Comparison of ENCODE assay signal across 21 mouse cellular contexts in genomic region chr15:102216459-102217228, GRCm38 (mm10). TPM values are rescaled to one million over a fixed set of nuclear protein-coding genes. Genes with fewer than 3 reads are reported as not detected.
A peak's percentile ranks its signal among the peaks of the same experiment; 100 is the strongest.
DNase-seq lines count a peak whose midpoint lies in the region; ATAC-seq and TF ChIP-seq lines count a peak whose summit lies in the region.
"Had no signal": no experiment of that assay in that cellular context is flagged by ENCODE, and none has a peak within 500 bp of the region (broad histone marks: within the 10 kb centered on the region; RNA-seq: fewer than 3 reads in every experiment).

No protein-coding gene starts in this region.

- 71% methylated on average over 16 of the region's 16 CpGs for WGBS in heart, embryonic 14.5 days
- WGBS in lung, embryonic 14.5 days, result 73% methylated on average over 16 of the region's 16 CpGs

- intact Hi-C loops in heart, postnatal 36 days (cut with DNase I), result no loop called here
- intact Hi-C loops in gastrocnemius, postnatal 36 days (cut with DNase I), result no loop called here

- H3K4me3 ChIP-seq in heart, embryonic 14.5 days (ENCODE audit: control insufficient read depth in 1 of 2, insufficient read depth in 1 of 2, low read depth in 1 of 2, low read length in 2 of 2), result no peak overlapping the region
- no peak overlapping the region for H3K4me3 ChIP-seq in lung, embryonic 14.5 days (ENCODE audit: low read depth, low read length)
- H3K4me3 ChIP-seq: intestine, embryonic 15.5 days; myocyte had no signal

- 0 out of 2 replicates have a peak, but pooled peaks have one; percentile 12 for ATAC-seq in heart, embryonic 14.5 days (ENCODE audit: insufficient number of reproducible peaks, insufficient read depth, low FRiP score, low read depth)
- peak; percentile 21; the same call in 1 of the 2 replicates for ATAC-seq in lung, embryonic 14.5 days (ENCODE audit: insufficient read depth)
- 0 out of 2 replicates have a peak, but pooled peaks have one; percentile 26 for ATAC-seq in erythroblast, adult 5-6 weeks (replicated peaks; ENCODE audit: low FRiP score, poor library complexity, severe bottlenecking)
- ATAC-seq: activated CD4-positive, CD25-positive, alpha-beta regulatory T cell, adult 4 months had no signal

- H3K4me1 ChIP-seq in heart, embryonic 14.5 days (ENCODE audit: control insufficient read depth in 2 of 2, insufficient read depth in 2 of 2, low read length in 2 of 2), result peaks cover 0 to 2% of the 10 kb centered on the region in 2 experiments; a peak in 1 of 4 replicates
- no peaks in the 10 kb centered on the region for H3K4me1 ChIP-seq in lung, embryonic 14.5 days (ENCODE audit: insufficient read depth)
- H3K4me1 ChIP-seq: intestine, embryonic 15.5 days had no signal

- no peak overlapping the region for H3K4me2 ChIP-seq in heart, embryonic 14.5 days (ENCODE audit: low read length)
- no peak overlapping the region for H3K4me2 ChIP-seq in lung, embryonic 14.5 days
- H3K4me2 ChIP-seq: intestine, embryonic 15.5 days had no signal

- H3K27me3 ChIP-seq in heart, embryonic 14.5 days (ENCODE audit: control insufficient read depth, insufficient read depth, low read length), result no peaks in the 10 kb centered on the region
- H3K27me3 ChIP-seq in lung, embryonic 14.5 days (ENCODE audit: insufficient read depth, low read length), result no peaks in the 10 kb centered on the region
- H3K27me3 ChIP-seq: intestine, embryonic 15.5 days had no signal

- DNase-seq in heart, postnatal 36 days, result no peak
- DNase-seq in lung, embryonic 14.5 days, result no peak
- no peak for DNase-seq in lung, postnatal 25 days (ENCODE audit: low spot score)
- peak; percentile 75 for DNase-seq in ES-CJ7 (ENCODE audit: low read depth, low spot score)
- no peak for DNase-seq in layer of hippocampus, postnatal 25 days (ENCODE audit: extremely low spot score in 1 of 2, low spot score in 1 of 2)
- no peak for DNase-seq in gastrocnemius, postnatal 36 days
- DNase-seq: adrenal gland, postnatal 36 days; cerebellum, adult 9-10 months; embryo, embryonic 11 days; heart, postnatal 10 days; kidney, postnatal 10 days; lung, adult 2 months; retina, postnatal 1 day; thymus, postnatal 25 days had no signal

- H3K36me3 ChIP-seq in heart, embryonic 14.5 days (ENCODE audit: control insufficient read depth, insufficient read depth, low read length), result peaks cover 56% of the 10 kb centered on the region
- peaks cover 48% of the 10 kb centered on the region for H3K36me3 ChIP-seq in lung, embryonic 14.5 days (ENCODE audit: insufficient read depth)

- H3K9ac ChIP-seq in heart, embryonic 14.5 days (ENCODE audit: low read length), result no peak overlapping the region
- no peak overlapping the region for H3K9ac ChIP-seq in lung, embryonic 14.5 days
- H3K9ac ChIP-seq: intestine, embryonic 15.5 days had no signal

- TF ChIP-seq CTCF in lung, embryonic 14.5 days (IDR thresholded peaks at IDR 0.05; ENCODE audit: low read depth), result no peak

- H3K27ac ChIP-seq in heart, embryonic 14.5 days (replicated peaks in 1 of 2; ENCODE audit: control insufficient read depth in 1 of 2, insufficient read depth in 1 of 2, low read depth in 2 of 2, low read length in 2 of 2), result no peak overlapping the region
- H3K27ac ChIP-seq in lung, embryonic 14.5 days (ENCODE audit: low read depth), result no peak overlapping the region
- H3K27ac ChIP-seq: intestine, embryonic 15.5 days had no signal

- no peaks in the 10 kb centered on the region for H3K9me3 ChIP-seq in heart, embryonic 14.5 days (ENCODE audit: control insufficient read depth, low read length)
- no peaks in the 10 kb centered on the region for H3K9me3 ChIP-seq in lung, embryonic 14.5 days (ENCODE audit: low read depth, low read length)
- H3K9me3 ChIP-seq: intestine, embryonic 15.5 days had no signal

RNA-seq across cellular contexts. Expression of gene Csad, which starts 12.1 kb away (rescaled TPM):
- 35.1 and 36.4 TPM in 2 replicates for polyA plus RNA-seq in heart, embryonic 14.5 days (2014; fragmentation: Nextera tagmentation; extraction: Ambion mirVana)
- total RNA-seq in heart, postnatal 36 days (2021), result 10 to 100 TPM; 15.8 to 16.2 TPM
- polyA plus RNA-seq in lung, embryonic 14.5 days (2014; fragmentation: Nextera tagmentation; extraction: Ambion mirVana), result 59.1 and 68.1 TPM in 2 replicates
- 2.9 TPM in 1 of 2 replicates, not detected in the other for total RNA-seq in erythroblast, adult 5-6 weeks (2015; ENCODE audit: low replicate concordance)
- 9.3 and 12.5 TPM in 2 replicates for total RNA-seq in erythroblast, adult 5-6 weeks (2017; ENCODE audit: low replicate concordance)
- total RNA-seq in layer of hippocampus, postnatal 25 days (2021), result 10 to 100 TPM; 32.5 to 38.4 TPM
- total RNA-seq in gastrocnemius, postnatal 36 days (2021), result 1 to 10 TPM; 7.5 to 7.6 TPM

RNA-seq across cellular contexts. Expression of gene Zfp740, which starts 13.6 kb away (rescaled TPM):
- 27.1 and 28.4 TPM in 2 replicates for polyA plus RNA-seq in heart, embryonic 14.5 days (2014; fragmentation: Nextera tagmentation; extraction: Ambion mirVana)
- total RNA-seq in heart, postnatal 36 days (2021), result 10 to 100 TPM; 32.2 to 35.9 TPM
- 60.4 and 64.1 TPM in 2 replicates for polyA plus RNA-seq in lung, embryonic 14.5 days (2014; fragmentation: Nextera tagmentation; extraction: Ambion mirVana)
- 14.2 and 19.0 TPM in 2 replicates for total RNA-seq in erythroblast, adult 5-6 weeks (2015; ENCODE audit: low replicate concordance)
- 15.7 and 21.5 TPM in 2 replicates for total RNA-seq in erythroblast, adult 5-6 weeks (2017; ENCODE audit: low replicate concordance)
- 10 to 100 TPM; 66.6 to 70.2 TPM for total RNA-seq in layer of hippocampus, postnatal 25 days (2021)
- total RNA-seq in gastrocnemius, postnatal 36 days (2021), result 10 to 100 TPM; 24.3 to 26.6 TPM

RNA-seq across cellular contexts. Expression of gene Itgb7, which starts 15.1 kb away (rescaled TPM):
- polyA plus RNA-seq in heart, embryonic 14.5 days (2014; fragmentation: Nextera tagmentation; extraction: Ambion mirVana), result 0.65 and 1.4 TPM in 2 replicates
- total RNA-seq in heart, postnatal 36 days (2021), result 1 to 10 TPM; 1.6 to 1.8 TPM
- polyA plus RNA-seq in lung, embryonic 14.5 days (2014; fragmentation: Nextera tagmentation; extraction: Ambion mirVana), result 1.4 and 2.6 TPM in 2 replicates
- 36.8 and 55.3 TPM in 2 replicates for total RNA-seq in erythroblast, adult 5-6 weeks (2015; ENCODE audit: low replicate concordance)
- 31.0 and 35.5 TPM in 2 replicates for total RNA-seq in erythroblast, adult 5-6 weeks (2017; ENCODE audit: low replicate concordance)
- 1 to 10 TPM; 2.0 to 2.3 TPM for total RNA-seq in layer of hippocampus, postnatal 25 days (2021)
- 1 to 10 TPM in 1 of 2 experiments, under 1 TPM in 1; 0.69 to 1.3 TPM for total RNA-seq in gastrocnemius, postnatal 36 days (2021)

RNA-seq across cellular contexts. Expression of gene Rarg, which starts 40.7 kb away (rescaled TPM):
- polyA plus RNA-seq in heart, embryonic 14.5 days (2014; fragmentation: Nextera tagmentation; extraction: Ambion mirVana), result 6.7 and 7.6 TPM in 2 replicates
- total RNA-seq in heart, postnatal 36 days (2021), result 10 to 100 TPM; 20.0 to 21.9 TPM
- polyA plus RNA-seq in lung, embryonic 14.5 days (2014; fragmentation: Nextera tagmentation; extraction: Ambion mirVana), result 38.5 and 38.7 TPM in 2 replicates
- total RNA-seq in erythroblast, adult 5-6 weeks (2015; ENCODE audit: low replicate concordance), result 0.84 and 1.5 TPM in 2 replicates
- 0.84 and 5.2 TPM in 2 replicates for total RNA-seq in erythroblast, adult 5-6 weeks (2017; ENCODE audit: low replicate concordance)
- 10 to 100 TPM; 13.1 to 13.6 TPM for total RNA-seq in layer of hippocampus, postnatal 25 days (2021)
- 1 to 10 TPM; 9.3 to 9.9 TPM for total RNA-seq in gastrocnemius, postnatal 36 days (2021)

RNA-seq across cellular contexts. Expression of gene Gm9918, which starts 53.7 kb away (rescaled TPM):
- 0.15 TPM in 1 of 2 replicates, not detected in the other for polyA plus RNA-seq in heart, embryonic 14.5 days (2014; fragmentation: Nextera tagmentation; extraction: Ambion mirVana)
- total RNA-seq in heart, postnatal 36 days (2021), result not detected
- 0.38 and 0.82 TPM in 2 replicates for polyA plus RNA-seq in lung, embryonic 14.5 days (2014; fragmentation: Nextera tagmentation; extraction: Ambion mirVana)
- total RNA-seq in erythroblast, adult 5-6 weeks (2015; ENCODE audit: low replicate concordance), result not detected in 2 replicates
- not detected in 2 replicates for total RNA-seq in erythroblast, adult 5-6 weeks (2017; ENCODE audit: low replicate concordance)
- not detected for total RNA-seq in layer of hippocampus, postnatal 25 days (2021)
- not detected for total RNA-seq in gastrocnemius, postnatal 36 days (2021)
- total RNA-seq: adrenal gland, postnatal 36 days; heart, postnatal 10 days; left cerebral cortex, postnatal 10 days; neutrophil, adult 5-6 weeks had no signal
- polyA plus RNA-seq: activated CD4-positive, CD25-positive, alpha-beta regulatory T cell, adult 4 months; myocyte had no signal

Comparison
In these comparisons a context has a peak if more than half of its experiments do, and no peak if none do; other contexts are left out.
1. RNA of gene Itgb7, which starts 15.1 kb away (total RNA-seq): 31.0 to 55.3 TPM in erythroblast, adult 5-6 weeks; 2.0 to 2.3 TPM in layer of hippocampus, postnatal 25 days, 1.6 to 1.8 TPM in heart, postnatal 36 days and 0.69 to 1.3 TPM in gastrocnemius, postnatal 36 days; every median in the first group is over 4 times any median in the second.
2. Peak in every context shown above with its lines, with median percentiles within 50 percentile points of each other: ATAC-seq.